Mouse (Mus musculus): ENCODE measurements around the gene Mesp2. TPM values are rescaled to one million over a fixed set of nuclear protein-coding genes. Genes with fewer than 3 reads are reported as not detected.

The Mesp2 gene
- total RNA-seq, 2 experiments from 2014 or later = 0.36 to 0.90 TPM

- DNase-seq (ENCODE audit: low spot score in 2 of 2) = no peak
Measured at GRCm38 (mm10) chr7:79861794-79862193, 51.3 kb downstream of the Mesp2 start.

Other genes starting within 250 kb of the Mesp2 start
- gene Rhcg, start 193.1 kb upstream of the Mesp2 start, total RNA-seq (2021) = 10 to 100 TPM; 13.8 to 22.0 TPM
- gene Ticrr, start 150.5 kb upstream of the Mesp2 start, total RNA-seq (2021) = under 1 TPM; 0.07 to 0.13 TPM
- 1 to 10 TPM; 2.3 to 2.5 TPM for gene Kif7, start 95.0 kb upstream of the Mesp2 start, total RNA-seq (2021)
- gene Plin1, start 77.8 kb upstream of the Mesp2 start, total RNA-seq (2021) = 1,000 to 10,000 TPM in 1 of 2 experiments, 100 to 1,000 TPM in 1; 490 to 1,137 TPM
- 10 to 100 TPM; 55.5 to 61.1 TPM for gene Pex11a, start 67.6 kb upstream of the Mesp2 start, total RNA-seq (2021)
- gene Wdr93, start 67.6 kb upstream of the Mesp2 start, total RNA-seq (2021) = 1 to 10 TPM; 1.8 to 2.5 TPM
- not detected for gene Mesp1, start 16.9 kb upstream of the Mesp2 start, total RNA-seq (2021)
- gene Anpep, start 50.3 kb downstream of the Mesp2 start, total RNA-seq (2021) = 10 to 100 TPM in 1 of 2 experiments, 1 to 10 TPM in 1; 6.8 to 15.4 TPM
- 10 to 100 TPM; 20.0 to 25.7 TPM for gene Ap3s2, start 109.9 kb downstream of the Mesp2 start, total RNA-seq (2021)
- gene Arpin, start 124.6 kb downstream of the Mesp2 start, total RNA-seq (2021) = 10 to 100 TPM; 12.8 to 14.7 TPM
- 10 to 100 TPM; 13.8 to 14.3 TPM for gene Zfp710, start 214.1 kb downstream of the Mesp2 start, total RNA-seq (2021)

Data from adrenal gland, adult 18-20 months (tissue).